Mouse (Mus musculus) hindbrain, embryonic 14.5 days (tissue): ENCODE results near the gene Cdadc1. TPM values are rescaled to one million over a fixed set of nuclear protein-coding genes. Genes with fewer than 3 reads are reported as not detected.

Experiments used
- ATAC-seq: fragments of 200-750 bp; cut with Nextera tagmentation; 2 replicates; pipeline ENCODE4 v1.8.0; 2017; ENCODE audit warnings: moderate number of reproducible peaks, mild to moderate bottlenecking, moderate TSS enrichment, moderate library complexity; ENCODE audit not compliant: low FRiP score
- DNase-seq: peaks from one replicate; pipeline ENCODE4 v3.0.0-alpha.2; 2015; ENCODE audit warnings: low spot score
- H3K27ac ChIP-seq: fragments of 300-500 bp; sonication (generic); 2 replicates; pipeline ENCODE4 v1.5.1; 2014; ENCODE audit warnings: mild to moderate bottlenecking, moderate library complexity
- H3K27me3 ChIP-seq: fragments of 300-500 bp; sonication (generic); 2 replicates; pipeline ENCODE4 v1.6.1; 2014; ENCODE audit warnings: mild to moderate bottlenecking, low read length, mixed read lengths; ENCODE audit not compliant: control insufficient read depth, insufficient read depth
- H3K36me3 ChIP-seq: fragments of 300-500 bp; sonication (generic); replicated peaks from 2 replicates; pipeline ENCODE4 v1.6.1; 2014; ENCODE audit not compliant: control insufficient read depth, insufficient read depth
- H3K4me1 ChIP-seq: fragments of 300-500 bp; sonication (generic); replicated peaks from 2 replicates; pipeline ENCODE4 v1.6.1; 2014; ENCODE audit warnings: antibody characterized with exemption, low read length, mixed read lengths; ENCODE audit not compliant: control insufficient read depth, insufficient read depth
- H3K4me2 ChIP-seq: fragments of 300-500 bp; sonication (generic); replicated peaks from 2 replicates; pipeline ENCODE4 v1.6.1; 2014; ENCODE audit warnings: mild to moderate bottlenecking, moderate library complexity
- H3K4me3 ChIP-seq: fragments of 300-500 bp; sonication (generic); replicated peaks from 2 replicates; pipeline ENCODE4 v1.5.1; 2014; ENCODE audit warnings: mild to moderate bottlenecking, low read length
- H3K9ac ChIP-seq: fragments of 300-500 bp; sonication (generic); 2 replicates; pipeline ENCODE4 v1.6.1; 2014
- H3K9me3 ChIP-seq: fragments of 300-500 bp; sonication (generic); 2 replicates; pipeline ENCODE4 v1.6.1; 2016; ENCODE audit warnings: low read length; ENCODE audit not compliant: control insufficient read depth
- WGBS: fragments of 180-500 bp; shearing (Covaris S2); extraction: QIAGEN DNeasy Blood & Tissue Kit; methylation state at CpG from one replicate; pipeline ENCODE4 v1.1.7; 2014; 5-methylcytosine and 5-hydroxymethylcytosine counted together
- polyA plus RNA-seq: library from polyadenylated mRNA; unstranded; fragments of >200 nt; fragmentation: Nextera tagmentation; extraction: Ambion mirVana; gene quantifications from 2 replicates; pipeline ENCODE4 v1.2.1, GENCODE M21; 2014

The Cdadc1 gene
- polyA plus RNA-seq, 1 experiment from 2014 or later, result 35.2 TPM

DNA sequence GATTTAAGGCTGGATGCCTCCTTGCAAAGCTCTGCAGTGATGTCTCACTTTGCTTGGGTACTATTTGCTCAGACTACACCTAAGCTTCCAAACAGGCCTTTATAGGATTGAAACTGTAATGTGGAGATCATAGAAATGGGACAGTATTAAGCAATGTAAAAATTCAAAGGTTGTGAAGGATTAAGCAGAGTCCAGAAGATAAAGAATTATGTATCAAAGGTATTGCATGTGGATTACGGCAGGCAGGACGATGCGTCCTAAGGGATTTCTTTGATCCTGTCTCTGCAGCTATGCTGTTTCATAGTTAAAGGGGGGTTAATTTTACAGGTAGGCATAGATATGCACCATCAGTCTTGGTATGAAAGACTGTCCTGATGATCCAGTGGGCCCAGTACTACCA lies 5.2 kb downstream of the Cdadc1 start:
- no peaks in the 10 kb centered on the region for H3K9me3 ChIP-seq
- H3K9ac ChIP-seq, result no peak overlapping the region
- H3K4me2 ChIP-seq, result no peak overlapping the region
- ATAC-seq, result no peak
- no peak for DNase-seq
- no peaks in the 10 kb centered on the region for H3K27me3 ChIP-seq
- WGBS, result 96% methylated on average over 3 of the region's 3 CpGs
- H3K4me1 ChIP-seq, result peaks cover 8% of the 10 kb centered on the region
- no peak overlapping the region for H3K4me3 ChIP-seq
- peaks cover 60% of the 10 kb centered on the region for H3K36me3 ChIP-seq
- H3K27ac ChIP-seq, result no peak overlapping the region

DNA sequence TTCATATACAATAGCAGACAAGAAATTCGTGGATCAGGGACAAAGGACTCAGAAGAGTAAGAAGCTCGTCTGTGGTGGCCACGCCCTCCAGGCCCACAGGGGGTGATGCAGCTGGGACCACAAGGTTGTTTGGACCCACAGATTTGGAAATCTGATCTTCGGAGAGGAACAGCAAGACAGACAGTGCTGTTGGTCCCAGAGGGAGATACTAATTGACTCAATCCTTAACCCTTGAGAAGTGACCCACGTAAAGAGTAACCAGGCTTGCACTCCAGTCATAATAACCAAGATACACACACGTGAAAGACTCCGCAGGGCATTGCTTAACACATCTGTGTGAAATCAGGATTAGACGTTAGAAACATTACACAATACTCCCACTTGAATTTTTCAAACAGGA lies 5.9 kb downstream of the Cdadc1 start:
- no peak for DNase-seq
- H3K36me3 ChIP-seq, result peaks cover 63% of the 10 kb centered on the region
- H3K4me2 ChIP-seq, result no peak overlapping the region
- H3K9ac ChIP-seq, result no peak overlapping the region
- no peak overlapping the region for H3K27ac ChIP-seq
- no peaks in the 10 kb centered on the region for H3K27me3 ChIP-seq
- 71% methylated on average over 8 of the region's 8 CpGs for WGBS
- no peak overlapping the region for H3K4me3 ChIP-seq
- ATAC-seq, result no peak
- peaks cover 4% of the 10 kb centered on the region for H3K4me1 ChIP-seq
- H3K9me3 ChIP-seq, result no peaks in the 10 kb centered on the region

DNA sequence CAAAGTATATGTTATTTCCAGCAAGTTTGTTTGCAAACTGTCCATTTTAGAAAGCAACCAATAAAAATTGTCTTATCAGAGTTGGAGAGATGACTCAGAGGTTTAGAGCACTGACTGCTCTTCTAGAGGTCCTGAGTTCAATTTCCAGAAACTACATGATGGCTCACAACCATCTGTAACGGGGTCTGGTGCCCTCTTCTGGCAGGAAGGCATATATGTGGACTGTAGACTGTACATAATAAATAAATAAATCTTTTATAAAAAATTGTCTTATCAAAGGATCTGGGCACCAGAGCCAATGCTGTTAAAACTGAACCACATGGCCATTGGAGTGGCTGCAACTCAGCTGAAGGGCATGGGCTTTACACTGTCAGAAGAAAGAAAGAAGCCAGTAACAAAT lies 7.1 kb downstream of the Cdadc1 start:
- Histone ChIP-seq H3K4me2 (no peak overlapping the region), H3K9me3 (no peaks in the 10 kb centered on the region), H3K27ac (no peak overlapping the region), H3K9ac (no peak overlapping the region), H3K4me1 (no peaks in the 10 kb centered on the region; the same call in 1 of the 2 replicates), H3K36me3 (peaks cover 76% of the 10 kb centered on the region), H3K27me3 (no peaks in the 10 kb centered on the region), H3K4me3 (no peak overlapping the region)
- DNase-seq (no peak), ATAC-seq (no peak)
- WGBS, result 89% methylated on average over 1 of the region's 1 CpGs

DNA sequence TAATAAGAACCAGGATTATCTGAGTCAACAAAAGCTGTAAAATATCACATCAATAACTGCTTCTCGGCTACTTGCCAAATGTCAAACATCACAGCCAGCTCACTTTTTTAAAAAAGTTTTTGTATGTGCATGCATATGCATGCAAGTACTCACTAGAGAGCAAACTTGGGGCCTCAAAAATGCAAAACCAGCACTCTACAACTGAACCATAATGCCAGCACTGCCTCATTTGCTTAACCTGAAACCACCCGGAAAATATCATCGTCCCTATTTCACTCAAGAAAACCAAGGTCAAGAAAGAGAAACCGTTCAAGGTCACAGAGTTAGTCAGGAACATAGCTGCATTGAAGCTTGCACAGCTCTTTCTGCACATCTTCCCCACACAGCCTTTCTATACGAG lies 21.4 kb downstream of the Cdadc1 start:
- ATAC-seq (no peak), DNase-seq (no peak)
- no peaks in the 10 kb centered on the region for H3K27me3 ChIP-seq
- no peak overlapping the region for H3K4me3 ChIP-seq
- 96% methylated on average over 5 of the region's 5 CpGs for WGBS
- peaks cover 42% of the 10 kb centered on the region for H3K36me3 ChIP-seq
- H3K9me3 ChIP-seq, result no peaks in the 10 kb centered on the region
- no peaks in the 10 kb centered on the region for H3K4me1 ChIP-seq
- H3K9ac ChIP-seq, result no peak overlapping the region
- no peak overlapping the region for H3K4me2 ChIP-seq
- H3K27ac ChIP-seq, result no peak overlapping the region

DNA sequence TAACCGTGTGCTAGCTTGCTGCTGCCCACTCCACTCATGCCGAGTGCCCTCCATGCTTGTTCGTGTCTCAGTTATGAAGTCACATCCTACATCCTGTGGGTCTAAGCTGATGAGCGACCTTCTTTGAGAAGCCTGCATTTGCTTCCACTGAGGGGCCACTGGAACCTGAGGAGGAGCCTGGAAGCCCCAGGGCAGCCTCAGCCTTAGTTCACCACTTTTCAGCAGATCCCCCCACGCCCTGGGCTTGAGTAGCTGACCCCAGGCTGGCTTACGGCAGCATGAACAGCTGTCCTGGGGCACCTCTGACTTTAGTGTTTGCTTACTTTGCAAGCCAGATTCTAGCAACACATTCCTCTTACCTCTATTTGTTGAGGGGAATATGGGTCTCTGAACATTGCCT lies 31.0 kb downstream of the Cdadc1 start:
- Histone ChIP-seq H3K9ac (no peak overlapping the region), H3K4me1 (no peaks in the 10 kb centered on the region), H3K36me3 (peaks cover 48% of the 10 kb centered on the region), H3K4me2 (no peak overlapping the region), H3K27ac (no peak overlapping the region), H3K9me3 (no peaks in the 10 kb centered on the region), H3K27me3 (no peaks in the 10 kb centered on the region), H3K4me3 (no peak overlapping the region)
- DNase-seq, result no peak
- 94% methylated on average over 6 of the region's 6 CpGs for WGBS
- no peak for ATAC-seq

DNA sequence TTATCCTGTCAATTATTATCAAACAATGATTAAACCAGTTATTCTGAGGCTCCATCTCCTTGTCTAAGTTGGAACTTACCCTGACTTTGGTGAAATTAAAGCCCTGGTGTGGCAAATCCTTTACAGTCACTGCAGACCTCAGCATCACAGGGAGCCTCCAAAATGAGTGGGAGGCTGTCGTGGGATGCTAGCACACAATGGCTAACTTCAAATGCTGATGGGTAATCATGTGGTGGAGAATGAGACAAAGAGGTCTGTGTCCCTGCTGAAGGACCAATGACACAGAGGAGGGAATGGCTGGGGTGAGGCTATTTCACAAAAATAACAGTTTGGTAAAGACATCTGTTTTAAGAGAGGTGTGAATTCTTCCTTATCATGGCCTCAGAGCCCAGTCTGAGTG lies 39.9 kb downstream of the Cdadc1 start:
- no peak overlapping the region for H3K4me3 ChIP-seq
- no peak for DNase-seq
- H3K9ac ChIP-seq, result no peak overlapping the region
- H3K9me3 ChIP-seq, result no peaks in the 10 kb centered on the region
- no peaks in the 10 kb centered on the region for H3K4me1 ChIP-seq
- ATAC-seq, result no peak
- peaks cover 3% of the 10 kb centered on the region; the same call in 1 of the 2 replicates for H3K36me3 ChIP-seq
- WGBS, result 37% methylated on average over 1 of the region's 1 CpGs
- no peak overlapping the region for H3K27ac ChIP-seq
- no peak overlapping the region for H3K4me2 ChIP-seq
- H3K27me3 ChIP-seq, result no peaks in the 10 kb centered on the region

DNA sequence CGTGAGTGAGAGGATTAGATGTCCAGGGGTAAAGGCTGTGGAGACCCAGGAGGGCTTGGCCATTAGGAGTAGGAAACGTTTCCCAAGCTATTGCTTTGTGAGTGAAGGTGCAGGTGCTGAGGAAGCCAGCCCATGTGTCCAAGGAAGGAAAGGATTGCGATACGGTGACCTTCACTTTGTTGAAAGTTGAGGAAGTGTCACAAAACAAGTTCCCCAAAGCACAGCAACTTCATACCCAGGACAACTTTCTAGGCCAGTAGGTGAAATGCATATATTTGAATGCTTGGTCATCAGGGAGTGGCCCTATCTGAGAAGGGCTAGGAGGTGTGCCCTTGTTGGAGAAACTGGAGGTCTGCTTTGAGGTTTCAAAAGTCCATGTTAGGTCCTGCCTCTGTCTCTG lies 40.7 kb downstream of the Cdadc1 start:
- ATAC-seq (no peak), DNase-seq (no peak)
- H3K9me3 ChIP-seq, result no peaks in the 10 kb centered on the region
- no peak overlapping the region for H3K4me3 ChIP-seq
- 84% methylated on average over 4 of the region's 4 CpGs for WGBS
- H3K9ac ChIP-seq, result no peak overlapping the region
- H3K4me2 ChIP-seq, result no peak overlapping the region
- no peaks in the 10 kb centered on the region for H3K4me1 ChIP-seq
- H3K27me3 ChIP-seq, result no peaks in the 10 kb centered on the region
- no peak overlapping the region for H3K27ac ChIP-seq
- H3K36me3 ChIP-seq, result no peaks in the 10 kb centered on the region

DNA sequence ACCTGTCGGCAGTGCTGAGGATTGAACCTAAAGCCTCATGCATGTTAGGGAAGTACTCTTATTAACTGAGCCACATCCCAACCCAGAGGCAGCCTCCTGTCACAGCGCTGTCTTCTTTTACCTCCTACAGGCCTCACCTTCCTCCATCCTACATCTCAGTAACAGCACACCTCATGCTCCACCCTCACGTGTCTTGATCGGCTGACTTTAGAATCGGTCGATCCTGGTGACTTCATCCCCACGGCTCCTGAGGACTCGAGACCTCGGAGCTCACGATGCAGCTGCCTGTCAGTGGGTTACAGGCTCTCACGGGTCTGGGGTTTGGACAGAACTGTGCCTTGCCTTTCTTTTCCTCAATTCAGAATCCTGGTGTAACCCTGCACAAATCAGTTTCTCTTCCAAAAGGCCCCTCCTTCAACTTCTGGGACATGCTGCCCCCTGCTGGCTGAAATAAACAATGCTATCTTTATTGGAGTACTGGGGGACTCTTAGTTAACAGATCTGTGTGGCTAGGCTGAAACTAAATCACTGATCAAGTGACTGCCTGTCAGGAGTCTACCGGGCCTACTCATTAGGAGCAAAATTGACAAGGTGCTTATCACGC lies 41.7 kb downstream of the Cdadc1 start:
- H3K4me1 ChIP-seq, result no peaks in the 10 kb centered on the region
- peak; percentile 33; the same call in 1 of the 2 replicates for ATAC-seq
- DNase-seq, result peak; percentile 88
- H3K36me3 ChIP-seq, result no peaks in the 10 kb centered on the region
- H3K27me3 ChIP-seq, result no peaks in the 10 kb centered on the region
- no peak overlapping the region for H3K4me3 ChIP-seq
- no peaks in the 10 kb centered on the region for H3K9me3 ChIP-seq
- no peak overlapping the region for H3K27ac ChIP-seq
- no peak overlapping the region; the same call in 1 of the 2 replicates for H3K4me2 ChIP-seq
- WGBS, result 59% methylated on average over 13 of the region's 13 CpGs
- H3K9ac ChIP-seq, result no peak overlapping the region

DNA sequence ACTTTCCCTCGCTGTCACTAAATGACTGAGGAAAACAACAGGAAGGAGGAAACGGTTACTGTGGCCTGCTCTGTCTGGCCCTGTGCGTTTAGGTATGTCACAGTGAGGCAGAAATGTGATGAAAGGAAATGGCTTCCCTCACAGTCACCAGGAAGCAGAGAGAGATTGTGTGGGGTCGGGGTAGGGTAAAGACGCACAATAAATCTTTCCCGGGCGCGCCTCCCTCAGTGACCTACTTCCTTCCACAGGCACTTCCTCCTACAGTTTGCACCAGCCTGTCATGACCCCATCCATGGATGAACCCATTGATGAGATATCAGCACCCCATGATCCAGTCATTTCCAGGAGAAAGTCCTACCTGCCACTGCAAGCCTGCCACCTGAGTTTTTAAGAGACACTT lies 42.7 kb downstream of the Cdadc1 start:
- no peak for ATAC-seq
- no peaks in the 10 kb centered on the region; the same call in 1 of the 2 replicates for H3K4me1 ChIP-seq

DNA sequence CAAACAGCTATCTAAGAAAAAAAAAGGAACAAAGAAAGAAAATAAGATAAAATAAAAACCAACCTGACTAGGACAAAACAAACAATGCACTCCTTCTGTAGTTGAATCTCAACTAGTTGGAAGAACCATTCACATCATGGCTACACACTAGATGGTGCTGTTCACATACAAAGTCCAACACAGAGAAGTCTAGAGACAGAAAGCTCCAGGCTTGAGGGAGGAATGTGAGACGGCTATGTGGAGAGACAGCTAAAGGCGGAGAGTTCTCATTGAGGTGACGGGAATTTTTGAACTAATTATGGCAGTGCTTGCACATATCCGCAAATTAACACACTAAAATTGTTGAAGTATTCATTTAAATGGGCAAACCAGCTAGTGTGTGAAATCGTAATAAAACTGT lies 43.7 kb downstream of the Cdadc1 start:
- Histone ChIP-seq H3K36me3 (no peaks in the 10 kb centered on the region), H3K4me1 (no peaks in the 10 kb centered on the region; the same call in 1 of the 2 replicates), H3K27me3 (no peaks in the 10 kb centered on the region), H3K27ac (no peak overlapping the region), H3K4me3 (no peak overlapping the region), H3K9ac (no peak overlapping the region), H3K9me3 (no peaks in the 10 kb centered on the region), H3K4me2 (no peak overlapping the region)
- DNase-seq (no peak), ATAC-seq (no peak)
- WGBS, result 83% methylated on average over 5 of the region's 5 CpGs

More for the DNA sequence above, 42.7 kb downstream of the Cdadc1 start:
- no peak for DNase-seq
- no peak overlapping the region for H3K27ac ChIP-seq
- no peaks in the 10 kb centered on the region for H3K36me3 ChIP-seq
- H3K9me3 ChIP-seq, result no peaks in the 10 kb centered on the region
- H3K27me3 ChIP-seq, result no peaks in the 10 kb centered on the region
- WGBS, result 82% methylated on average over 8 of the region's 8 CpGs
- no peak overlapping the region for H3K4me3 ChIP-seq
- H3K9ac ChIP-seq, result no peak overlapping the region
- no peak overlapping the region for H3K4me2 ChIP-seq
